In the genomic region with DNA sequence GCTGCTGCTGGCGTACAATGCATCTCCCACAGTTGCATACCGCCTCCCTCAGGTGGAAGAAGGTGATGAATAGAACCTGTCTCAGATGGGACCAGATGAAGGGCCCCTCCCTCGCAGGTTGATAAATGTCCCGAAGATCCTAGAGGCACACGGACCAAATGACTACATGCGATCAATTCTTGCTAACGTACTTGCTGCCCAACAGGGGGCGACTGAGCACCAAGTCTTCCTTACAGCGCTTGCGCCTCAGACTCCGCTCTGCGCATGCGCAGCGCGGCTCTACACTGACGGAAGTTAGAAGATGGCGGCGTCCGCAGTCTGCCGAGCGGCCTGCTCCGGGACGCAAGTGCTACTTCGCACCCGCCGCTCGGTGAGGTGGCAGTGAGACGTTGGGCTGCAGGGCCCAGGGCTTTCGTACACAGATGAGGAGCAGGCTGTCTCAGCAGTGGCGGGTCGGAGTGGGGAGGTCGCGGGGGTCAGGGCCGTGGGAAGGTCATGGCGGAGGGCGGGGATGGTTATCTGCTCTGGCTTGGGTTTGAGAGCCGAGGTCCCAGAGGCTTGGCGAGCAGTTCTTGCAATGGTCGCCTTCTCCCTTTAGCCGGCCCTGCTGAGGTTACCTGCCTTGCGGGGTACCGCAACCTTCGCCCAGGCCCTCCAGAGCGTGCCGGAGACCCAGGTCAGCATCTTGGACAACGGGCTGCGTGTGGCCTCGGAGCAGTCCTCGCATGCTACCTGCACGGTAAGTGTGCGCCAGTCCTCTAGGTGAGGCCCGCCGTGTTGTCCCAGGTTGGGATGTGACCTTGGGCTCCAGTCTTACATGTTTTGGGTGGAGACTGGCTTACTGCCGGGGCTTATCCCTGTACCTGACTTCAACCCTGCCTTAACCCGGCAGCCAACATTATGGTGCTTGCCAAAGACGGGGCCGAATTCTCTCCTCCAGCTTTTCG, we compare ENCODE assay signal across 7 mouse cellular contexts. TPM values are rescaled to one million over a fixed set of nuclear protein-coding genes. Genes with fewer than 3 reads are reported as not detected.
DNase-seq lines count a peak whose midpoint lies in the region; ATAC-seq lines count a peak whose summit lies in the region.

Gene Uqcrc1, plus strand, starts transcription at position 216 of the 947 bp plus-strand sequence.

- peak within 1 kb of the TSS; percentile 59 for H3K4me2 ChIP-seq in intestine, embryonic 15.5 days (replicated peaks)

- intact Hi-C loops in gastrocnemius, postnatal 36 days (cut with DNase I): no loop called here
- intact Hi-C loops in left cerebral cortex, postnatal 25 days (cut with DNase I): loop anchor here (2.0 kb wide), 1 partner anchor 54 kb away; the partner anchor contains the start of gene Pfkfb4

- H3K27ac ChIP-seq in intestine, embryonic 15.5 days: peak within 1 kb of the TSS; percentile 32
- peak within 1 kb of the TSS; percentile 89 for H3K27ac ChIP-seq in midbrain, embryonic 10.5 days (replicated peaks)

- no peaks in the 10 kb centered on the region for H3K9me3 ChIP-seq in intestine, embryonic 15.5 days
- no peaks in the 10 kb centered on the region for H3K9me3 ChIP-seq in midbrain, embryonic 10.5 days (replicated peaks)

- H3K36me3 ChIP-seq in intestine, embryonic 15.5 days: peaks cover 18% of the 10 kb centered on the region
- H3K36me3 ChIP-seq in midbrain, embryonic 10.5 days: peaks cover 37% of the 10 kb centered on the region

- H3K27me3 ChIP-seq in intestine, embryonic 15.5 days (replicated peaks): no peaks in the 10 kb centered on the region
- H3K27me3 ChIP-seq in midbrain, embryonic 10.5 days (ENCODE audit: low read depth, poor library complexity, severe bottlenecking): no peaks in the 10 kb centered on the region

- peak; percentile 95 for ATAC-seq in intestine, embryonic 15.5 days

- H3K4me1 ChIP-seq in intestine, embryonic 15.5 days (replicated peaks): peaks cover 4% of the 10 kb centered on the region; the same call in 1 of the 2 replicates
- peaks cover 9% of the 10 kb centered on the region for H3K4me1 ChIP-seq in midbrain, embryonic 10.5 days

- 1% methylated on average over 58 of the region's 58 CpGs for WGBS in intestine, embryonic 15.5 days
- WGBS in midbrain, embryonic 10.5 days: 2% methylated on average over 58 of the region's 58 CpGs

- peak; percentile 93 for DNase-seq in adrenal gland, adult 2 months
- DNase-seq in embryo, embryonic 11.5 days (ENCODE audit: low read depth, low spot score): peak; percentile 100
- DNase-seq in gastrocnemius, postnatal 36 days: peak; percentile 91 to 93
- DNase-seq in left cerebral cortex, postnatal 25 days (ENCODE audit: low spot score in 2 of 2): peak; percentile 96
- DNase-seq in midbrain, embryonic 10.5 days (ENCODE audit: low spot score): peak; percentile 95
- peak; percentile 98 for DNase-seq in right cerebral cortex, postnatal 4 days

- H3K9ac ChIP-seq in intestine, embryonic 15.5 days: peak within 1 kb of the TSS; percentile 74

- peak within 1 kb of the TSS; percentile 67 for H3K4me3 ChIP-seq in intestine, embryonic 15.5 days (replicated peaks)
- H3K4me3 ChIP-seq in midbrain, embryonic 10.5 days: peak within 1 kb of the TSS; percentile 74

RNA-seq across cellular contexts. Expression of gene Uqcrc1, which starts in this region (rescaled TPM):
- 100 to 1,000 TPM; 546 to 765 TPM for total RNA-seq in adrenal gland, adult 2 months (2021)
- polyA plus RNA-seq in adrenal gland, adult 2 months (2012; rRNA removed): 797 and 881 TPM in 2 replicates
- 1,000 to 10,000 TPM; 1,038 to 1,084 TPM for total RNA-seq in gastrocnemius, postnatal 36 days (2021)
- polyA plus RNA-seq in intestine, embryonic 15.5 days (2015; fragmentation: Nextera tagmentation; extraction: Ambion mirVana): 568 and 640 TPM in 2 replicates
- total RNA-seq in left cerebral cortex, postnatal 25 days (2021): 100 to 1,000 TPM; 390 to 394 TPM
- 490 and 491 TPM in 2 replicates for polyA plus RNA-seq in midbrain, embryonic 10.5 days (2016; fragmentation: Nextera tagmentation; extraction: Ambion mirVana)

Comparison
In these comparisons a context has a peak if more than half of its experiments do, and no peak if none do; other contexts are left out.
1. Peak in every context shown above with its lines: DNase-seq, ATAC-seq, H3K4me3 ChIP-seq and H3K27ac ChIP-seq.